Mouse (Mus musculus): ENCODE measurements at regions not wholly inside any gene's neighbourhood (a gene's known extent, or its start where the extent isn't known, plus 50 kb on each side); places are given as distances from the start of the nearest gene placed in this dataset.

GRCm38 (mm10) chr15:52565449-52565851 is 1319.3 kb upstream of the Gm7489 start:
- H3K4me1 ChIP-seq (ENCODE audit: control insufficient read depth, insufficient read depth, low read length), result no peaks in the 10 kb centered on the region
- TF ChIP-seq CTCF (IDR thresholded peaks at IDR 0.05; ENCODE audit: extremely low read depth, insufficient read depth, low read length) (no peak), POLR2A (IDR thresholded peaks at IDR 0.05; ENCODE audit: extremely low read depth, insufficient read depth, low read length) (no peak)
- no peak overlapping the region for H3K27ac ChIP-seq (ENCODE audit: insufficient read depth, low read length)
- no peak overlapping the region for H3K4me3 ChIP-seq (ENCODE audit: insufficient read depth, low read length)

- H3K27ac ChIP-seq (ENCODE audit: insufficient read depth, low read length), result no peak overlapping the region
These were observed 1314.5 kb upstream of the Gm7489 start for GRCm38 (mm10) chr15:52570256-52570655.

GRCm38 (mm10) chr15:52577614-52578013 is 1307.1 kb upstream of the Gm7489 start:
- Histone ChIP-seq H3K27ac (ENCODE audit: insufficient read depth, low read length) (no peak overlapping the region), H3K4me3 (ENCODE audit: insufficient read depth, low read length) (no peak overlapping the region), H3K4me1 (ENCODE audit: control insufficient read depth, insufficient read depth, low read length) (no peaks in the 10 kb centered on the region)
- no peak for TF ChIP-seq POLR2A (IDR thresholded peaks at IDR 0.05; ENCODE audit: extremely low read depth, insufficient read depth, low read length)
- TF ChIP-seq CTCF (IDR thresholded peaks at IDR 0.05; ENCODE audit: extremely low read depth, insufficient read depth, low read length), result no peak

More at GRCm38 (mm10) chr15:52570256-52570655, 1314.5 kb upstream of the Gm7489 start:
- Histone ChIP-seq H3K4me3 (ENCODE audit: insufficient read depth, low read length) (no peak overlapping the region), H3K4me1 (ENCODE audit: control insufficient read depth, insufficient read depth, low read length) (no peaks in the 10 kb centered on the region)
- TF ChIP-seq CTCF (IDR thresholded peaks at IDR 0.05; ENCODE audit: extremely low read depth, insufficient read depth, low read length) (no peak), POLR2A (IDR thresholded peaks at IDR 0.05; ENCODE audit: extremely low read depth, insufficient read depth, low read length) (no peak)

GRCm38 (mm10) chr15:52589391-52589790 is 1295.3 kb upstream of the Gm7489 start:
- Histone ChIP-seq H3K4me1 (ENCODE audit: control insufficient read depth, insufficient read depth, low read length) (no peaks in the 10 kb centered on the region), H3K27ac (ENCODE audit: insufficient read depth, low read length) (no peak overlapping the region), H3K4me3 (ENCODE audit: insufficient read depth, low read length) (no peak overlapping the region)
- no peak for TF ChIP-seq CTCF (IDR thresholded peaks at IDR 0.05; ENCODE audit: extremely low read depth, insufficient read depth, low read length)
- TF ChIP-seq POLR2A (IDR thresholded peaks at IDR 0.05; ENCODE audit: extremely low read depth, insufficient read depth, low read length), result no peak

DNA sequence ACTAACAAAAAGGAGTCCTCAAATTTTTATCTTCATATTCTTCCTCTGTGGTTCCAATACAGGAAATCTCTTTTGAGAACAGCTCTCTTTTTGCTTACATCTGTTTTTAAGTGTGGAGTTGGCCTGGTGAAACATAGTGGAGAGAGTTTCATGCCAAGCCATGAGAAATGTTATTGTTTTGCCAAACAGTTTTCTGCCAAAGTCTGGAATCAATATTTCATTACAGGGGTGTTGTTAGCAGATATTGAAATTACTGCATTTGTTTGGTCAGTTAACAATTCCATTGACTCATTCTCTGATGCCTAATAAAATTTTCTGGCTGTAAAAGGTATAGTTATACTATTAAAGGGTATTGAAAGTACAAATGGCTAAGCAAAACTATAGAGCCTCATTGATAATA is 1285.2 kb upstream of the Gm7489 start:
- no peak overlapping the region for H3K4me3 ChIP-seq (ENCODE audit: insufficient read depth, low read length)
- TF ChIP-seq POLR2A (IDR thresholded peaks at IDR 0.05; ENCODE audit: extremely low read depth, insufficient read depth, low read length) (no peak), CTCF (IDR thresholded peaks at IDR 0.05; ENCODE audit: extremely low read depth, insufficient read depth, low read length) (no peak)
- H3K27ac ChIP-seq (ENCODE audit: insufficient read depth, low read length), result no peak overlapping the region
- H3K4me1 ChIP-seq (ENCODE audit: control insufficient read depth, insufficient read depth, low read length), result no peaks in the 10 kb centered on the region

DNA sequence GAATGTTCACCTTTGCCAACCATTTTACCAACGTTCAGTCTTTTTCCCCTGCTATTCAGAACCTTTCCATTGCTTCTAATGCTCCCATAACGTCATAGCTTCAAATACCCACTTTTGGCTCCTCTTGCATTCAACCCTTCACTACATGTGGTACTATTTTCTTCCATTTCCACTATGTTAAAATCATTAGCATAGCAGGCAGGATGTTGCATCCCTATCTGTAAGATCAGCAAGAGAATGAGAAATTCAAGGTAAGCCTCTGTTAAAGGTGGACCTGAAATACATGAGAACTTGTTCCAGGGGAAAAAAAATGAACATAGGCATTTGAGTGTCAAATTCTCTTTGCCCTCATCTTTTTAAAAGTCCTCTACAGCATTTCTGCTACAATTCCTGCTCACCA is 1284.7 kb upstream of the Gm7489 start:
- TF ChIP-seq POLR2A (IDR thresholded peaks at IDR 0.05; ENCODE audit: extremely low read depth, insufficient read depth, low read length), result no peak
- TF ChIP-seq CTCF (IDR thresholded peaks at IDR 0.05; ENCODE audit: extremely low read depth, insufficient read depth, low read length), result no peak
- H3K27ac ChIP-seq (ENCODE audit: insufficient read depth, low read length), result no peak overlapping the region
- no peak overlapping the region for H3K4me3 ChIP-seq (ENCODE audit: insufficient read depth, low read length)
- no peaks in the 10 kb centered on the region for H3K4me1 ChIP-seq (ENCODE audit: control insufficient read depth, insufficient read depth, low read length)

GRCm38 (mm10) chr15:52639790-52640189 is 1244.9 kb upstream of the Gm7489 start:
- Histone ChIP-seq H3K4me3 (ENCODE audit: insufficient read depth, low read length) (no peak overlapping the region), H3K27ac (ENCODE audit: insufficient read depth, low read length) (no peak overlapping the region)

DNA sequence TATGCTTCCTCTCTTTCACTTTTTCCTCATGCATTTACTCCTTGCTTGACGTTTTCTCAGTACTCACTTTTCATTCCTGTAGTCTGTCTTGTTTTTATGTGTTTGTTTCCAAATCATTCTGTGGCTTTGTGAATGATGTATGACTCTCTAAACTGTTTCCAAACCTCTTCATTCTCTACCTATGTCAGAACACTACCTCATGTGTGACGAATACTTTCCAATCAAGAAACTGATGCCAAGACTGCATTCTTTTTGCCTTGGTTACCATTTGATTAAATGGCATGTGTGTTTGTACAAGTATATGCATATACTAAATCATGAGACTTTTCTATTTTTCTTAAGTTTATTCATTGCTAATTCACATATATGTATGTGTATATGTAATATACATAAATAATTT is 1238.7 kb upstream of the Gm7489 start:
- no peak overlapping the region for H3K27ac ChIP-seq (ENCODE audit: insufficient read depth, low read length)
- no peak for TF ChIP-seq CTCF (IDR thresholded peaks at IDR 0.05; ENCODE audit: extremely low read depth, insufficient read depth, low read length)
- H3K4me3 ChIP-seq (ENCODE audit: insufficient read depth, low read length), result no peak overlapping the region
- H3K4me1 ChIP-seq (ENCODE audit: control insufficient read depth, insufficient read depth, low read length), result no peaks in the 10 kb centered on the region

More at GRCm38 (mm10) chr15:52639790-52640189, 1244.9 kb upstream of the Gm7489 start:
- no peaks in the 10 kb centered on the region for H3K4me1 ChIP-seq (ENCODE audit: control insufficient read depth, insufficient read depth, low read length)
- TF ChIP-seq POLR2A (IDR thresholded peaks at IDR 0.05; ENCODE audit: extremely low read depth, insufficient read depth, low read length) (no peak), CTCF (IDR thresholded peaks at IDR 0.05; ENCODE audit: extremely low read depth, insufficient read depth, low read length) (no peak)

- TF ChIP-seq POLR2A (IDR thresholded peaks at IDR 0.05; ENCODE audit: extremely low read depth, insufficient read depth, low read length) (no peak), CTCF (IDR thresholded peaks at IDR 0.05; ENCODE audit: extremely low read depth, insufficient read depth, low read length) (no peak)
- no peak overlapping the region for H3K27ac ChIP-seq (ENCODE audit: insufficient read depth, low read length)
- H3K4me3 ChIP-seq (ENCODE audit: insufficient read depth, low read length), result no peak overlapping the region
- no peaks in the 10 kb centered on the region for H3K4me1 ChIP-seq (ENCODE audit: control insufficient read depth, insufficient read depth, low read length)
These were observed 1226.8 kb upstream of the Gm7489 start for GRCm38 (mm10) chr15:52657916-52658315.
